Mouse (Mus musculus): Measurements from ENCODE around the gene Mlkl.
A peak's percentile ranks its signal among the peaks of the same experiment; 100 is the strongest.

The Mlkl gene

DNA sequence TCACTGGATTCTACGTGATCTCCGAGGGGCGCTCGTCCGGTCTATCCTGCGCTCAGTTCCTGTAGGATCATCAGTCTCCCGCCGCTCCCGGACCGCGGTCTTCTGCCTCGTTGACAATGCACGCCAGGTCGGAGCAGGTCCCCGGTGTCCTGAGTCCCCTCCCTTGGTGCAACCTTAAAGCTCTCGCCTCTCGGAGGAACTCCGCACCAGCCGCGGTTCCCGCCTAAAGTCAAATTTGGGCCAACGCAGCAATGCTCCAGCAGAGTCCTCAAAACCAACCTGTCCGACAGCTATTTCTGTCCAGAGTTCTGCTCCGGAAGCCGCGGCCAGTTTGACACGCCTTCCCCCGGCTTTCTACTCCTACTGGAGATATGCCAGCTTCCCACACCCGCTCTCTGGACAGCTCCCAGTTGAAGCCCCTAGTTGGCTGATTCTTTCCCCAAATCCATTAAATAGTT, at the start of gene Mlkl:
Gene Mlkl (minus strand): TSS at position 288 of the 458 bp plus-strand sequence.
- peak; percentile 39 to 76 for DNase-seq (ENCODE audit: low spot score in 2 of 2)

DNA sequence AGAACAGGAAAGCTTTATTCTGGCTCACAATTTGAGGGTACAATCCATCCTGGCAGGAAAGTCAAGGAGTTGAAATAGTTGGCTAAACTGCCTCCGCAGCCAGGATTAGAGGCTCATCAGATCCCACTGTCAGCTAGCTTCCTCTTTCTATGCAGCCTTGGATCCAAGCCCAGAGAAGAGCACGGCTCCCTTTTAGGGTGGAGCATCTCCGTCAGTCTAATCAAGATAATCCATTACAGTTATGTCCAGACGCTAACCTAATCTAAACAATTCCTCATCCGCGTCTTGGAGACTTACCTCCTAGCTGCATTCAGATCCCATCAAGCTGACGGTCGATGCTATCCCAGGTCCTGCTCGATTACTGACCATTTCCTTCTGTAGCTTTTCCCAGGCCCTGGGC, 47.9 kb upstream of the Mlkl start:
- DNase-seq (ENCODE audit: low spot score in 2 of 2) = no peak

DNA sequence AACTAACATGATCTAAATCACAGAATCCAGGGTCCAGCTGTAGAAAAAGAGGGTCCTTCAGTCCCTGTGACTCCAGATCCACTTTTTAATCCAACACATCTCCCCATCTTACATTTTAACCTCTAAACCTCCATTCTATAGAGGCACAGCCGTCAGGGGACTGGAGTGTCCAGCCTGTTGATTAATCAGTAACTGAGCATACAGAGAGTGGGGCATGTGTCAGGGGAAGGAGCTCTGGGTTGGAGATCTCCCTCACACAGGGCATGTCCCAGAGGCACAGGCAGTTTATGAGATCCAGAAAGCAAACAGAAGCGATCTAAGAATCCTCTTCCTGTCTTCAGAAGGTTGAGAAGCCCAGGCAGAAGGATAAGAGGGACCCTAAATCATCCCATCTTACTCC, 46.7 kb upstream of the Mlkl start:
- DNase-seq (ENCODE audit: low spot score in 2 of 2) = no peak

DNA sequence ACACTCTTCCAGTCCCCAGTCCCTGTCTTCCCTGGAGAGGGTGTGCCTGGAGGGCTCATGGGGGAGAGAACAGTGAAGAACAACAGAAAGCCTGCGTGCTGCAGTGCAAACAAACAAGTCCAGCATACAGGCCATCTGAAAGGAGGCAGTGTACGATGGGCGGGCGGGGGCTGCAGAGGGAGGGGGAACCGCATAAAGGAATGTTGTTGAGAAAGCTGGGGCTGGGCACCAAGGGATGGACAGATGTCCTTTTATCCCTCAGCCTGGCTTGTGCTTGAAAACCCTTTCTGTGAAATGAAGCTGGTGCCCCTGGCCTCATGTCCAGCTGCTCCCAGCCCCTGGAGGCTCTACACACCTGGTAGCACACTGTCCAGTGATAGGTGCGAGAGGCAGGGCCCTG, 37.2 kb upstream of the Mlkl start:
- DNase-seq (ENCODE audit: low spot score in 2 of 2) = no peak

DNA sequence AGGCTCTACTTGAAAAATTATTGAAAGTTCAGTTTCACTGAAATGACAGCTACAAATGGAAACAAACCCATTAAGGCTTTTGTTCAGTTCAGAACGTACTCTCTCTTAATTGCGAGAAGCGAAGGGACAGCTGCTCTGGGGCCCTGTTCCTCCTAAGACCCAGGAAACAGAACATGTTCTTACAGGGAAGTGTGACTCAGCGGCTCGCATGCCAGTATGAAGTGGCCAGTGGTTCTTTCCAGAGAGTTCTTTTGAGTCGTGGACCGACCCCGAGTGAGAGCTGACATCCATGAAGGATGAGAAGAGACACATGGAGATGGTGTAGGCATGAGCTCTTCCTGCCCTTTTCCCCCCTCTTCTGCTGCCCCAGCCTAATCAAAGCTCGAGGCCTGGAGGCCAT, 31.7 kb upstream of the Mlkl start:
- DNase-seq (ENCODE audit: low spot score in 2 of 2) = no peak

DNA sequence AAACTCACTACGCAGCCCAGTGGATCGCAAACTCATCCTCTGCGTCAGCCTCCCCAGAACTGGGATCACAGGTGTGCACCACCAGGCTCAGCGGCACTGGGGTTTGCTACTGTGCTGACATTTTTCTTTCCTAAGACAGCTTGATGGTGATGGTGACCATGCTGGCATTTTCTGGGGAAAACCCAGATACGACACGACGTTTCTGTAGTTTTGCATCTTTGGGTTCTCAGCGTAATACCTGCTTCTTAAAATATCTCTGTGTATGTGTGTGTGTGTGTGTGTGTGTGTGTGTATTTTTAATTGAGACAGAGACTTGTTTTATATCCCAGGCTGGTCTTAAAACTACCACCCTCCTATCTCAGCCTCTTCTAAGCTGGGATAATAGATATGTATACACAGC, 29.4 kb upstream of the Mlkl start:
- no peak for DNase-seq (ENCODE audit: low spot score in 2 of 2)

DNA sequence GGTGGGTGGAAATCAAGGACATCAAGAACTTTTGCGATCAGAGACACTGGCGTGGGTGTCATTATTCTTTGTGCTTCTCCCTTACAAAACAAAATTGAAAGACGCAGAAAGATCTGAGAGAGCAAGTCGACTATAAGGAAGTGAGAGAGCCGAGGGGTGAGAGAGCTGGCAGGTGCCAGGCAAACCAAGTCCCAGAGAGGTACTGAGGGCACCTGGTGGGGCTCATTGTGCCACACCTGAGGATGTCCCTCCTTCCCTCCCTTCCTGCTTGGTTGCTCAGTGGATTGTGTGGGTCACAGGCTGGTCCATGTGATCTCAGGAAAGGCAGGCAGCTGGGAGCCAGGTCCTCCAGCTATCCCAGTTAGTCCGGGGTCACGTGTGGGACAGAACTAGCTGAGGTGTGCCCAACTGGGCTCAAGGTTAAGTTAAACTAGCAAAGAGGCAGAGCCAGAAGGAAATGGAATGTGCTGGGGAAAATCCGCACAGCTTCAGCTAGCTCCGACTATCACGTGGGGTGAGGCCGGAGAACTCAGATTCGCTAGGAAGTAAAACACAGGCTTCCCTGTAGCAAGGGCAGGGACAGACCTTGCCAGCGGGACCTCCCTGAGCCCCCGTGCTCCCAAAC, 28.7 kb upstream of the Mlkl start:
- DNase-seq (ENCODE audit: low spot score in 2 of 2) = no peak

DNA sequence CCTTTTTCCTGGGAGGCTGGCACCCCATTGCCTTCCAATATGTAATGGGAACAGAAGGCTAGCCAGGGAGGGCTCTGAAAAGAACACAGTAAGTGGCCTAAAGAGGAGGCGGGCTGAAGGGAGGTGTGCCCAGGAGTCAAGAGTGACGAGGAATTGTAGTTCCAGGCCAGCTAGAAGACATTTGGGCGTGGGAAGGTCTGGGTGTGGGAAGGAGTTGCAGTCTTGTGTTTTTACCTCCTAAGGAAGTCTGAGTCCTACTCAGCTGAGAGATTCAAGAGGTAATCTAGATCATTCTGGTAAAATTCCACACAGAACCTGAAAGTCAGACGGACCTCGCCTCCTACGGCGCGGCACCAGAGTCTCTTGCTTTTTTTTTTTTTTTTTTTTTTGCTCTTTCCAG, 25.5 kb upstream of the Mlkl start:
- DNase-seq (ENCODE audit: low spot score in 2 of 2) = no peak

DNA sequence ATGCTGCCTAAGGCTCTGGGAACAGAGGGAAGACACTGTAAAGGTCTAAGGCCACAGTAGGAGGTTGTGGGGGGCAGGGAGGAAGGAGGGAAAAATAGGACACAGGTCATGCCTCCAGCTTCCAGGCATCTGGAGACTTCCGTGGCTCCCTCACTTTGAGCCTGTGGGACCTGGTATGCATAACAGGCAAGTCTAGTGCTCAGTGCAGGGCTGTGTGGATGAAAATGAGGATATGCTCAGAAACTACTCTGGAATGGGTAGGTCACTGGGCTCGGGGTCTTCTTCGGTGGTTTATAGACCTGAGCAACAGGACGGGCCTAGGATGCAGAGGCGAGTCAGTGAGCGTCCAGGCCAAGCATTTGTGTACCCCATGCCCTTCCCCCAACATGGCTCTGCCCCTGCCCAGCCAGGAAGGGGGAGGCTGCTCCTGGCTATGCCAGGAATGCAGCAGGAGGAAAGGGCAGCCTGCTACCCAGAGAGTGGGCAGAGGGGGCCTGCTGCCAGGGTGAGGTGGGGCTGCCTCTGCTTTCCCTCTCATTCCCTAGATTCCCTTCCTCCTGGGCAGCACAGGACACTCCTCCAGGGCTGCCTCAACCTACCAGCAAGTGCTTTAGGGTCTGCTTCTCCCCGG, 22.7 kb upstream of the Mlkl start:
- no peak for DNase-seq (ENCODE audit: low spot score in 2 of 2)

DNA sequence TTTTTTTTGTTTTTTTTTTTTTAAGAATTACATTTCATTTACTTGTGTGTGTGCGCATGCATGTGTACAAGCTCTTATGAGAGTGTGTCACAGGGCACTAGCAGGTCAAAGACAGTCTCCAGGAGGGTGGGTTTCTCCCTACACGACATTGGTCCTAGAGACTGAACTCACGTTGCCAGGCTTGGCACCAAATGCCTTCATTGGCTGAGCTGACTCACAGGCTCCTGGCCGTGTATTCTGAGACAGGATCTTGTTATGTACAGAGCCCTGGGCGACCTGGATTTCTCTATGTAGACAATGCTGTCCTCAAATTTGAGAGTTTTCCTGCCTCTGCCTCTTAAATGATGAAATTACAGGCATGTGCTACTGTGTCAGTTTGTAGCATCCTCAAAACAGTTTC, 22.0 kb upstream of the Mlkl start:
- DNase-seq (ENCODE audit: low spot score in 2 of 2) = no peak

DNA sequence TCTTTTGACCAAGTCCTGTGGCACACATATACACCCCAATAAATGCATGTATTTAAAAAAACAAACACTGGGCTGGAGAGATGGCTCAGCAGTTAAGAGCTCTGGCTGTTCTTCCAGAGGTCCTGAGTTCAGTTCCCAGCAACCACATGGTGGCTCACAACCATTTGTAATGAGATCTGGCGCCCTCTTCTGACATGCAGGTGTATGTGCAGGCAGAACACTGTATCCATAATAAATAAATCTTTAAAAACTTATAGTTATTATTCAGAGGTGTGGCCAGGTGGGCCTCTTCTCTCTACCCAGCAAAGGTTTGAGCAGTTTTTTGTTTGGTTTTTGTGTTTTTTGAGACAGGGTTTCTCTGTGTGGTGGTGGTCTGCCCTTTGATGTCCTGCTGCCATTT, 20.9 kb upstream of the Mlkl start:
- no peak for DNase-seq (ENCODE audit: low spot score in 2 of 2)

DNA sequence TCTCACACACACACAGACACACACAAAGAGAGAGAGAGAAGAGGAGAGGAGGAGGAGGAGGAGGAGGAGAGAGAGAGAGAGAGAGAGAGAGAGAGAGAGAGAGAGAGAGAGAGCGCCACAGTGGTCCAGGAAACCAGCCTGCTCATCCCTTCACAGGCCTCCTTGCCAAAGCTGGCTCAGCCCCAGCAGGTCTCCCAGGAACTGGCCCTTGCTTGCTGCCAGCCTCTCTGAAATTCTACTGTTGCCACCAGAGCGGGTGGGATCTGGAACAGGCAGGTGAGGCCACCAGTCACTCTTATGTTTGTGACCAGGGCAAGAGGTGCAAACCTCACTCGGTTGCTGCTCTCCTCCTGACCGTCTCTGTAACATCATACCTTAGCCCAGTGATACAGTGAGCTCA, 19.5 kb upstream of the Mlkl start:
- DNase-seq (ENCODE audit: low spot score in 2 of 2) = no peak

DNA sequence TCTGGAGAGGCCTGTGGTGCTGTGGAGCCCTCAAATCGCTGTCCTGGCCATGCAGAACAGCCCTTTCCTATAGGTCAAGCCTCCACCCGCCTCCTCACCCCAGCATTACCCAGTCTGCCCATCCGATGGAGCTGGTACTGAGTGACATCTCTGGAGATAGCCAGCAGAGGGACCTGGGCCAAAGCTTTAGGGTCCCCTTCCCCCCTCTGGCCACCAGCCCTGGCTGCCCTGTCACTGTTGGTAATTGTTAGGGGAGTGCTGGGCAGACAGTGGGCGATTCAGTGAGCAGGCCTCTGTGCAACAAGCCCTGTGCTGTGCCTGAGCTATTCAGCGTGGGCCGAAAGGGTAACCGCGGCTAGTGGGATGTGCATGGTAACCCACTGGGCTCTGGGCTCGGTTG, 15.5 kb upstream of the Mlkl start:
- no peak for DNase-seq (ENCODE audit: low spot score in 2 of 2)

DNA sequence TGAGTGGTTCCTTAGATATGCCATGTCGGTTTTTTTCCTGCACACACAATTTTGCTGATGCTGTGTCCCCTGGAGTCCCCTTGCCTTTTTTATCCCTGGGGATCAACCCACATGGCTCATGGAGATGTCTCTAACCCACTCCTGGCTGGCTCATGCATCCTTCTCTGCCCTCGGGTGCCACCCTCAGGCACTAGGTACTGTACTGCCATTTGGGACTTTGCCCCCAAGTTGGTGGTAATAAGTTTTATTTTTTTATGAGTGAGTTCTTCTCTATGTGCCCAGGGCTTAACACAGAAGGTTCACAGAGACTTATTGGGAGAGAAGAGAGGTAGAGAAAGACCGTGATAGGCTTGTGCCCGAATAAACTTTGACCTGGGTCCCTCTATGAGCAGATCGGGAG, 14.3 kb upstream of the Mlkl start:
- no peak for DNase-seq (ENCODE audit: low spot score in 2 of 2)

DNA sequence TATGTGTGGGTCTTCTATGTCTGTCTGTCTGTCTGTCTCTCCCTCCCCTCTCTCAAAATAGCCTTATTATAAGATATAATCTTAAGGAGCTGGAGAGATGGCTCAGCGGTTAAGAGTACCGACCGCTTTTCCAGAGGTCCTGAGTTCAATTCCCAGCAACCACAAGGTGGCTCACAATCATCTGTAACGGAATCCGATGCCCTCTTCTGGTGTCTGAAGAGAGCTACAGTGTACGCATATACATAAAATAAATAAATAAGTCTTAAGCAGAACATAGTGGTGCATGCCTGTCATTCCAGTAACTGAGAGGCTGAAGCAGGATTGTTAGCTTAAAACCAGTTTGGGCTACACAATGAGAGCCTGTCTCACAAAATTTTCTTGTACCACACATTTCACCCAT, 12.6 kb upstream of the Mlkl start:
- no peak for DNase-seq (ENCODE audit: low spot score in 2 of 2)

DNA sequence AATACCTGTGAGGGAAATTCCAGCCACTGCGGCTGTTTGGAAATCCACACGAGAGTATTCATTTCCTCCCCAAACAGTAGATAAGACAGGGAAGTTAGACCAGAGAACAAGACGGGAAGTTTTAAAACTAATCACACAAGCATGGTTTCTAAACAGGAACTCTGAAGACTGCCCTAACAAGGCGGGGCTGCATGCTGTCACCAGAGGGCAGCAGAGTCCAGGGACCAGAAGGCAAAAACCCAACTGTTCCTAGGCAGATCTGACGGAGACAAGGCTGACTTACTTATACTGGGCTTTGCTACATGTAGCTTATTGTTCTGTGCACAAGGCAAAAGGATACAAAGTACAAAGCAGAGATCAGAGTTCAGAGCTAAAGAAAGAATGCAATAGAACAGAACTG, 5.2 kb upstream of the Mlkl start:
- peak; percentile 71 to 86 for DNase-seq (ENCODE audit: low spot score in 2 of 2)

DNA sequence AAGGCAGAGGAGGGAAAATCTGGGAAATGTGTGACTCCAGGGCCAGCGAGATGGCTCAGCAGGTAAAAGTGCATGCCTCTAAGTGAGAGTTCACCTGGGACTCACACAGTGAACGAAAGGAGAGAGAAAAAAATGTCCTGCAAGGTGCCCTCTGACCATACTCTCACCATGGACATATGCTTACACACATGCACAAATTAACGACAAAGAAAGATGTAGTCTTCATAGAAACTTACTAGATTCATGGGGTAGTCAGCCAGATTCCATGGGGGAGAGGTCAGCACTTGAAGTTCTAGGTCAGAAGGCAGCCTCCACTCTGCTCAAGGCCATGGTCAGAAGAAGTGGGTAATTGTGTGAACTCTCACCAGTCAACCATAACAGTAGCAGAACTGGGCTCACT, 2.2 kb upstream of the Mlkl start:
- DNase-seq (ENCODE audit: low spot score in 2 of 2) = no peak

DNA sequence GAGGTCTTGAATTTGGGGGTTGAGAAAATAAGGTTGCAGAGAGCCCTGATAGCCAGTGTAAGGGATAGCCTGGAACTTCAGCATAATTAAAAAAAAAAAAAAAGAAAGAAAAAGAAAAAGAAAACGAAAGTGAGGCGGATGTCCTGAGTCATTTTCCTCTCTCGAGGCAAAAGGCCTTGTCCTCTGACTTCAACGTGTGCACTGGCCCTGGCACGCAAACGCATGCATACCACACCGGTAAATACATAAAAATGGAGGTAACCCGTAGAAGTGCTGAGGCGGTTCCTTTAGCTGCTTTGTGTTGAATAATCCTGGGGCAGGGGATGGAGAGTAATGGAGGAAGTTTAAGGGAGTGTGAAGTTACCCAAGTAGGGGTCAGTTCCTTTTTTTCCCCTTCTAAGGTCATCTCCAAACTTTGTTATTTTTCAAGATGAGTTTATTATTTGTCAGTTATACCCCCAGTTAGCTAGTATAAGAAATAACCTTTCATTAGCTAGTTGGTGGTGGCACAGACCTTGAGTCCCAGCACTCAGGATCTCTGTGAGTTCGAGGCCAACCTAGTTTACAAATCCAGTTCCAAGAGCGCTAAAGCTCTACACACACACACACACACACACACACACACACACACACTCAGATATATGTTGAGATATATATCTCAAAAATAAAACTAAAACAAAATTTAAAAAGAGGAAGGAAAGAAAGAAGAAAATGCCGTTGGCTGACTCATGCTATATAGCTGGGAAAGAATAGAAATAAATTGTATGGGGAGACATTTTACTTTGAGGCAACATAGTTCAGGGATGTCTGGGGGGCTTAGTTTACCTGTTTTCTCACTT, 612 bp upstream of the Mlkl start:
- no peak for DNase-seq (ENCODE audit: low spot score in 2 of 2)

DNA sequence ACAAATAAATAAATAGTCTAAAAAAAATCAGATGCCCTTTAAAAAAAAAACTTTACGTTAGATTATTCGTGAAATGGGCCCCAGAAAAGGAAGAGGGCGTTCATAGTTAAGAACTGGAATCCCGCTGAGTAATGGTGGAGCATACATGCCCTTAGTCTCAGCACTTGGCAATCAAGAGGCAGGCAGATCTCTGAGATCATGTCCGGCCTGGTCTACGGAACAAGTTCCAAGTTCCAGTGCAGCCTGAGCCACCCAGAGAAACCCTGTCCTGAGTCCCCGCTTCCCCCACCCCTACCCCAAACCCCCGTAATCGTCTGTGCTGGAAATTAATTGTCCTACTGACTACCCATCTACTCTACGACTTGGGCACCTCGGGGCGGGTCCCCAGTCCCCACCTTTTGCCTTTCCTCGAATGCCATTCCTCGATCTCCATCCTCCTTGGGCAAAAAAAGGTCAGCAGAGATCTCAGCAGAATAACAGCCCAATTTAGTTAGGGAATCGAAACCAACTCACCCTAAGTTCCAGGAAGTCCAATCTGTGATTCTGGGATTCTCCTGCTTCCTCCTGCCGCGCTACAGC, 577 bp downstream of the Mlkl start:
- no peak for DNase-seq (ENCODE audit: low spot score in 2 of 2)

DNA sequence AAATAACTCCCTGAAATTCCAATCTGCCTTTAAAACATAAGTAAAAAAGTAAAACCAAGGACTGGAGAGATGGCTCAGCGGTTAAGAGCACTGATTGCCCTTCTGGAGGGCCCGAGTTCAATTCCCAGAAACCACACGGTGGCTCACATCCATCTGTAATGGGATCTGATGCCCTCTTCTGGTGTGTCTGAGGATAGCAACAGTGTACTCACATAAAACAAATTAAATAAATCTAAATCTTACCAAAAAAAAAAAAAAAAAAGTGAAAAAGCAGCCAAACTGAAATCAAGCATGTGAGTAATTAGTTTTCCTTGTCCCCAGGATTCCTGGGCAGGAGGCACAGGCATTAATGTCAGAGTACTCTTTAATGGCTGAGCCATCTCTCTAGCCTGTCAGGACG, 1.3 kb downstream of the Mlkl start:
- no peak for DNase-seq (ENCODE audit: low spot score in 2 of 2)

DNA sequence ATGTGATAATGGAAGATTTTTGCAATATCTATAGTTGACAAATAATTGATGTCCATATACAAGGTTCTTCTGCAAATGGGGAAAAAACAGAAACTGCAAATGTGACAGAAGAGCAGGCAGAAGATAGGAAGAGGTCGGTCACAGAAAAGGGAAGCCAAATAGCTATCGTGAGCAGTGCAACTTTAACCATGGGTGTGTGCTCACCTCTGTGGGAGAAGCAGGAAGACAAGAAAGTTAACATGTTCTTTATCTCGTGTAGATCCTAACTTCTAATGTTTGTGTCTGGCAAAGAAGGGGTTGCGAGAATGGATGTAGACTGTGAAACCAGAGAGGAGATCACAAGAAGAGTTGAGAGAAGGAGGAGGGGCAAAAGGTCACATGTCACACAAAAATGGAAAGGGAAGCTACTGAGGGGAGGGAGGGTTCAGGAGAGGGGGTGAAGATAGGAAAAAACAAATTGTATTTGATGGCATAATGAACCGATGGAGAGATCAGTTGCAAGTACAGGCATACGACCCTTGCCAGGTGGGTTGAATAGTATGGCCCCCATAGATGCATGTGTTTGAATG, 12.7 kb downstream of the Mlkl start:
- DNase-seq (ENCODE audit: low spot score in 2 of 2) = no peak

DNA sequence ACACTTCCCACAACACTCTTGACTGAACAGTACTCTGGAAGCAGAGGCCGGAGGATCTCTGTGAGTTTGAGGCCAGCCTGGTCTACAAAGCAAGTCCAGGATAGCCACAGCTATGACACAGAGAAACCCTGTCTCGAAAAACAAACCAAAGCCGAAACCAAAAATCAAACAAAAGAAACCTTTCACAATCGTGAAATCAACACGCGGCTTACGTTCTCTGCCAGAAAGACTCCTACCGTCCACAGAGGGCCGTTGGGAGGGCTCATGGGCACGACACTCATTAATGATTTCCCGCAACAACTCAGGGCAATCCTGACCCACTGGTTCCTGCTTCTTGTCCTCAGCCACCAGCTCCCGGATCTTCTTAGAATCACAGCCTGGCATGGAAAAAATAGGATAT, 23.2 kb downstream of the Mlkl start:
- no peak for DNase-seq (ENCODE audit: low spot score in 2 of 2)

Measured in spleen, postnatal 4 days (tissue).